In genomic region chr3:51660821-51661276, GRCm38 (mm10) we compare ENCODE assay signal across 9 mouse cellular contexts. TPM values are rescaled to one million over a fixed set of nuclear protein-coding genes. Genes with fewer than 3 reads are reported as not detected.
DNase-seq lines count a peak whose midpoint lies in the region; ATAC-seq and TF ChIP-seq lines count a peak whose summit lies in the region.
"Had no signal": no experiment of that assay in that cellular context is flagged by ENCODE, and none has a peak within 500 bp of the region (broad histone marks: within the 10 kb centered on the region; RNA-seq: fewer than 3 reads in every experiment).

No protein-coding gene starts in this region.

- H3K4me2 ChIP-seq in heart, embryonic 16.5 days (ENCODE audit: low read depth, low read length): peak overlapping the region; percentile 21; the same call in 1 of the 2 replicates
- no peak overlapping the region for H3K4me2 ChIP-seq in heart, embryonic 11.5 days
- peak overlapping the region; percentile 42 for H3K4me2 ChIP-seq in intestine, embryonic 16.5 days (ENCODE audit: low read depth, low read length)
- H3K4me2 ChIP-seq: neural tube, embryonic 13.5 days had no signal

- WGBS in heart, embryonic 16.5 days: 83% methylated on average over 3 of the region's 3 CpGs
- 85% methylated on average over 3 of the region's 3 CpGs for WGBS in heart, embryonic 11.5 days (ENCODE audit: insufficient replicate concordance)
- WGBS in intestine, embryonic 16.5 days: 71% methylated on average over 3 of the region's 3 CpGs

- peaks cover 25% of the 10 kb centered on the region for H3K4me1 ChIP-seq in heart, embryonic 16.5 days (ENCODE audit: control insufficient read depth, insufficient read depth, low read length)
- H3K4me1 ChIP-seq in heart, embryonic 11.5 days (ENCODE audit: control insufficient read depth, insufficient read depth, low read length): peaks cover 13% of the 10 kb centered on the region
- peaks cover 20% of the 10 kb centered on the region for H3K4me1 ChIP-seq in intestine, embryonic 16.5 days (ENCODE audit: control insufficient read depth, insufficient read depth, low read length)
- H3K4me1 ChIP-seq: neural tube, embryonic 13.5 days had no signal

- in situ Hi-C loops in Patski (cut with MboI; ENCODE audit: low pct_unique_long_range_greater_than_20kb): no loop called here

- no peaks in the 10 kb centered on the region for H3K36me3 ChIP-seq in heart, embryonic 16.5 days (ENCODE audit: control insufficient read depth, insufficient read depth)
- no peaks in the 10 kb centered on the region for H3K36me3 ChIP-seq in heart, embryonic 11.5 days (ENCODE audit: control insufficient read depth, insufficient read depth, low read length)
- H3K36me3 ChIP-seq in intestine, embryonic 16.5 days (ENCODE audit: control insufficient read depth, insufficient read depth, low read length): no peaks in the 10 kb centered on the region
- H3K36me3 ChIP-seq: neural tube, embryonic 13.5 days had no signal

- POLR2A ChIA-PET in Patski (lab: Charles Lee): interaction anchor here (0.6 to 0.9 kb wide), 6 partner anchors 11 to 297 kb away, joined by 3 to 4 read pairs (median 4); partner anchors contain the start of gene Rab33b

- H3K9ac ChIP-seq in heart, embryonic 16.5 days (ENCODE audit: low read length): peak overlapping the region; percentile 56
- no peak overlapping the region for H3K9ac ChIP-seq in heart, embryonic 11.5 days (ENCODE audit: low read depth, low read length)
- peak overlapping the region; percentile 55 for H3K9ac ChIP-seq in intestine, embryonic 16.5 days (ENCODE audit: low read depth, low read length)
- H3K9ac ChIP-seq: neural tube, embryonic 13.5 days had no signal

- no peak for ATAC-seq in heart, embryonic 16.5 days (replicated peaks; ENCODE audit: extremely low read depth, insufficient read depth, low FRiP score)
- ATAC-seq in heart, embryonic 11.5 days (replicated peaks; ENCODE audit: insufficient number of reproducible peaks, low FRiP score, low TSS enrichment): no peak
- peak; percentile 74 for ATAC-seq in Patski
- ATAC-seq in intestine, embryonic 16.5 days: peak; percentile 80

- no peak overlapping the region for H3K4me3 ChIP-seq in heart, embryonic 16.5 days (ENCODE audit: low read length)
- H3K4me3 ChIP-seq in heart, embryonic 11.5 days (ENCODE audit: low read depth, low read length): no peak overlapping the region
- H3K4me3 ChIP-seq in intestine, embryonic 16.5 days (ENCODE audit: low read length): peak overlapping the region; percentile 33; the same call in 1 of the 2 replicates
- H3K4me3 ChIP-seq: neural tube, embryonic 13.5 days had no signal

- DNase-seq in Patski (ENCODE audit: low read depth, low spot score): peak; percentile 86
- DNase-seq in naive thymus-derived CD4-positive, alpha-beta T cell, adult 2 months (ENCODE audit: low read depth): peak; percentile 48
- DNase-seq in cerebellum, postnatal 25 days: no peak
- no peak for DNase-seq in right cerebral cortex, postnatal 36 days (ENCODE audit: low spot score in 2 of 2)
- DNase-seq in cerebellum, adult 9-10 months: no peak

- H3K27me3 ChIP-seq in heart, embryonic 16.5 days (ENCODE audit: control insufficient read depth, insufficient read depth, low read length): no peaks in the 10 kb centered on the region
- H3K27me3 ChIP-seq in heart, embryonic 11.5 days (ENCODE audit: control insufficient read depth, insufficient read depth, low read length): no peaks in the 10 kb centered on the region
- H3K27me3 ChIP-seq in Patski: no peaks in the 10 kb centered on the region
- no peaks in the 10 kb centered on the region for H3K27me3 ChIP-seq in intestine, embryonic 16.5 days (replicated peaks; ENCODE audit: control insufficient read depth, insufficient read depth, low read length)
- H3K27me3 ChIP-seq: neural tube, embryonic 13.5 days had no signal

- no peak for TF ChIP-seq CTCF in Patski (IDR thresholded peaks at IDR 0.05)

- 0 out of 2 replicates have a peak overlapping the region, but pooled peaks have one; percentile 12 for H3K27ac ChIP-seq in heart, embryonic 16.5 days (ENCODE audit: low read length)
- H3K27ac ChIP-seq in heart, embryonic 11.5 days (ENCODE audit: low read depth, low read length): no peak overlapping the region
- H3K27ac ChIP-seq in intestine, embryonic 16.5 days (ENCODE audit: low read length): peak overlapping the region; percentile 79
- H3K27ac ChIP-seq: neural tube, embryonic 13.5 days had no signal

- H3K9me3 ChIP-seq in heart, embryonic 16.5 days (replicated peaks; ENCODE audit: control insufficient read depth, low read length): no peaks in the 10 kb centered on the region
- no peaks in the 10 kb centered on the region for H3K9me3 ChIP-seq in heart, embryonic 11.5 days (replicated peaks; ENCODE audit: control insufficient read depth, low read length)
- no peaks in the 10 kb centered on the region for H3K9me3 ChIP-seq in intestine, embryonic 16.5 days (ENCODE audit: control insufficient read depth, low read length)
- H3K9me3 ChIP-seq: neural tube, embryonic 13.5 days had no signal

- CTCF ChIA-PET in Patski (lab: Charles Lee): interaction anchor here (1.1 to 1.2 kb wide), 3 partner anchors 10 to 12 kb away, joined by 3 to 4 read pairs (median 3); no protein-coding TSS in a partner anchor

RNA-seq across cellular contexts. Expression of gene Mgst2, which starts 0.7 kb away (rescaled TPM):
- 8.6 and 13.8 TPM in 2 replicates for polyA plus RNA-seq in heart, embryonic 16.5 days (2015; fragmentation: Nextera tagmentation; extraction: Ambion mirVana)
- polyA plus RNA-seq in heart, embryonic 11.5 days (2014; fragmentation: Nextera tagmentation; extraction: Ambion mirVana): 1.6 and 2.9 TPM in 2 replicates
- polyA plus RNA-seq in Patski (2021): 118 TPM
- polyA plus RNA-seq in intestine, embryonic 16.5 days (2015; fragmentation: Nextera tagmentation; extraction: Ambion mirVana): 49.8 and 61.7 TPM in 2 replicates

Comparison
In these comparisons a context has a peak if more than half of its experiments do, and no peak if none do; other contexts are left out.
1. ATAC-seq: peak in Patski (single experiment) and intestine, embryonic 16.5 days (single experiment); none in heart, embryonic 16.5 days (single experiment) and heart, embryonic 11.5 days (single experiment).
2. DNase-seq: peak in Patski (single experiment) and naive thymus-derived CD4-positive, alpha-beta T cell, adult 2 months (single experiment); none in cerebellum, postnatal 25 days (0 of 2), right cerebral cortex, postnatal 36 days (0 of 2) and cerebellum, adult 9-10 months (single experiment).